Mouse (Mus musculus): ENCODE measurements around the gene Cct3.
"Not testable (repeated sequence)": the region's sequence is repeated elsewhere in the genome, so short reads cannot be mapped to it uniquely, and the experiment has no call there.

The Cct3 gene

GRCm38 (mm10) chr3:88361612-88362313 is 64.8 kb downstream of the Cct3 start:
- no peak for DNase-seq

DNA sequence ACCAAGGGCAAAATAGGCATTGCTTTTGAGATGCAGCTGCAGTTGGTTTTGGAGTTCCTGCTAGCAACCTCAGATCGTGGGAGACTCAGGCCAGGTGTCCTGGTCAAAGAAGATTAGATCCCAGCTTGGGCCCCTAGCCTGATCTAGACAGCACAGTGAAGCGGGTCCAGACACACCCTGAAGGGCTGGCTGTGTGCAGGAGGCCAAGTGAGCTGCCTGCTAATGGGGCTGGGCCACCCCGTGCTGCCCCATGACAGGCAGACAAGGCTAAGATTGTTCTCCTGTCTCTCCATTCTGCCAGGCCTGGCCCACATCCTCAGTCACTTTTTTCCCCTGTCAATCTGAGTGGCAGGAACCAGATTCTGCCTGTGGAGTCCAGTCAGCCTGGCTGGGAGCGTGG is 66.8 kb downstream of the Cct3 start:
- DNase-seq = no peak

GRCm38 (mm10) chr3:88364337-88364736 is 67.4 kb downstream of the Cct3 start, which contains the start of gene Paqr6:
Gene Paqr6 (plus strand): TSS chr3:88364584.
- peak in 1 of 2 experiments; percentile 41 for DNase-seq

DNA sequence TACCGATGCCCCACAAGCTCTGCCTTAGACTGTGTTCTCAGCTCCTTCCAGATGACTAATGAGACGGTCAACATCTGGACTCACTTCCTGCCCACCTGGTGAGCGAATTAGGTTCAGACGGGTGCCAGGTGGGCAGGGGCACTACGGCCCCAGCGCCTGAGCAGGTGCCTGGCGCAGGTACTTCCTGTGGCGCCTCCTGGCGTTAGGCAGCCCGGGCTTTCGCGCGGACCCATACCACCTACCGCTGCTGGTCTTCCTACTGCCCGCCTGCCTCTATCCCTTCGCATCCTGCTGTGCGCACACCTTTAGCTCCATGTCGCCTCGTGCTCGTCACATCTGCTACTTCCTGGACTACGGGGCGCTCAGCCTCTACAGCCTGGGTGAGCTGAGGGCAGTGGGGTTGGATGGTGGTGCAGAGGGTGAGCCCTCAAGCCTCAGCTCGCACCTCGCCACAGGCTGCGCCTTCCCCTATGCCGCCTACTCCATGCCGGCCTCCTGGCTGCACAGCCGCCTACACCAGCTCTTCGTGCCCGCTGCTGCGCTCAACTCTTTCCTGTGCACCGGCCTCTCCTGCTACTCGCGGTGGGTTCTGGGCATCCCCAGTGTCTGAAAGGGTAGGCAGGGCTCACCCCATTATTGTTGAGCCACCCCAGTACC is 68.9 kb downstream of the Cct3 start:
- no peak for DNase-seq

DNA sequence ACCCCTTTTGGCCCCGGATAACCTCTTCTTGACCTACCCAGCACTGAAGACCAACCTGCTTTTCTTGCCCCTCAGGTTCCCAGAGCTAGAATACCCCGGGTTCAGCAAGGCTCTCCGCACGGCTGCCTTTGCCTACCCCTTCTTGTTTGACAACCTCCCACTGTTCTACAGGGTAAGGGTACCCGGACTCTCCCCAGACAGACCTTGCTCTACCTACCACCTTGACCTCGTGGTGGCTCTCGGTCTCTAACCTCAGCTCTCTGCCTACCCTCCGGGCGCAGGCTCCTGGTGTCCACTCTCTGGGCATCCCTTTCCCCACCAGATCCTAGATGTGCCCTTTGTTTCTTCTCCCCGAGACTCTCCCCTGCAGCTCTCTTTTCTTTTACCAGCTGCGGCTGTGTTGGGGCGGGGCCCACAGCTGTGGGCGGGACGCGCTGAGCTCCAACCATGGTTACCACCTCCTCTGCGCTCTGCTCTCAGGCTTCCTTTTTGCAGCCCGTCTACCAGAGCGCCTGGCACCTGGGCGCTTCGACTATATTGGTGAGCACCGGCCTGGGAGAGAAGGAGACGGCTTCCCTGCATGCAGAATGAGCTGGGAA is 70.0 kb downstream of the Cct3 start:
- DNase-seq = peak; percentile 80 to 88

DNA sequence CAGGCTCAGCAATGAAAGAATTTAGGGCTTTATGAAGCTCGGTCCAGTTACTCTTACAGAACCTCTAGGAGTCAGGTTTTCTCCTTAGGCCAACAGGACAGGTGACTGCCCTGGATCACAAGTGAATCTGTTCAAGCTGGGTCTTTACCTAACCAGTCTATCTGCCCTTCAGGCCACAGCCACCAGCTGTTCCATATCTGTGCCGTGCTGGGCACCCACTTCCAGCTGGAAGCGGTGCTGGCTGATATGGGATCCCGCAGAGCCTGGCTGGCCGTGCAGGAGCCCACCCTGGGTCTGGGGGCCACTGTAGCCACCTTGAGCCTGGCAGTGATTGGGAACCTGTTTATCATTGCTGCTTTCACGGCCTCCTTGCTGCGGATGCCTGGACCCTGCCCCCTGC is 70.6 kb downstream of the Cct3 start:
- not testable (repeated sequence) for DNase-seq

DNA sequence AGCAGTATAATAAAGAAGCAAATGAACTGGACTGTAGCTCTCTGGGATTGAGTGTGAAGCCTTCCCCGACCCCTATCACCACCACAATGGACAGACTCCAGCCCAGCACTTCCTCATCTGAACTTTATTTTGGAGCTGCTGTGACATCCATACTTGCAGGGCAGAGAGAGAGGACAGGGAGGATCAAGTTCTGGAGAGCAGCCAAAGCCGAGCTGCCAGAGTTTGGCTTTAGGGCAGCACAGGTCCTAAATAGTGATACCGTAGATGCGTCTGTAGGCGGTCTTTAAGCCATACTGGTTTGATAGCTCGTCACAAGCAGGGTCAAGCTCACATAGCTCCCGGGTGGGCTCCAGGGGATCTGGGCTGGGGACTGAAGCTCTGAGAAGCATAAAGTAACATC is 71.6 kb downstream of the Cct3 start:
- DNase-seq = not testable (repeated sequence)
